Mouse (Mus musculus): ENCODE data around the gene Gm5148. TPM values are rescaled to one million over a fixed set of nuclear protein-coding genes. Genes with fewer than 3 reads are reported as not detected.

Gene Gm5148
- polyA plus RNA-seq, 1 experiment from 2014 or later = 8.1 TPM

GRCm38 (mm10) chr3:37712501-37712900 is 11.8 kb downstream of the Gm5148 start:
- Histone ChIP-seq H3K4me3 (ENCODE audit: low read length) (no peak overlapping the region), H3K9me3 (ENCODE audit: control insufficient read depth, low read length) (no peaks in the 10 kb centered on the region), H3K27me3 (ENCODE audit: control insufficient read depth, insufficient read depth, low read length) (no peaks in the 10 kb centered on the region), H3K36me3 (ENCODE audit: control insufficient read depth, insufficient read depth, low read length) (no peaks in the 10 kb centered on the region), H3K9ac (ENCODE audit: low read depth, low read length) (no peak overlapping the region), H3K4me2 (replicated peaks; ENCODE audit: low read depth, low read length) (no peak overlapping the region), H3K27ac (ENCODE audit: low read depth, low read length) (no peak overlapping the region), H3K4me1 (ENCODE audit: control insufficient read depth, insufficient read depth, low read length) (0 out of 2 replicates have a peak, but pooled peaks cover 4% of the 10 kb centered on the region)
- no peak for ATAC-seq (ENCODE audit: low FRiP score, low TSS enrichment)
- WGBS = 65% methylated on average over 9 of the region's 9 CpGs

- Histone ChIP-seq H3K9ac (ENCODE audit: low read depth, low read length) (no peak overlapping the region), H3K27me3 (ENCODE audit: control insufficient read depth, insufficient read depth, low read length) (no peaks in the 10 kb centered on the region), H3K4me1 (ENCODE audit: control insufficient read depth, insufficient read depth, low read length) (0 out of 2 replicates have a peak, but pooled peaks cover 4% of the 10 kb centered on the region), H3K4me2 (replicated peaks; ENCODE audit: low read depth, low read length) (no peak overlapping the region), H3K27ac (ENCODE audit: low read depth, low read length) (no peak overlapping the region), H3K9me3 (ENCODE audit: control insufficient read depth, low read length) (no peaks in the 10 kb centered on the region), H3K4me3 (ENCODE audit: low read length) (no peak overlapping the region), H3K36me3 (ENCODE audit: control insufficient read depth, insufficient read depth, low read length) (no peaks in the 10 kb centered on the region)
- WGBS = 88% methylated on average over 4 of the region's 4 CpGs
- no peak for ATAC-seq (ENCODE audit: low FRiP score, low TSS enrichment)
These were observed 12.7 kb downstream of the Gm5148 start for GRCm38 (mm10) chr3:37711639-37712038.

- ATAC-seq (ENCODE audit: low FRiP score, low TSS enrichment) = no peak
- peaks cover 12% of the 10 kb centered on the region; the same call in 1 of the 2 replicates for H3K4me1 ChIP-seq (ENCODE audit: control insufficient read depth, insufficient read depth, low read length)
- H3K27ac ChIP-seq (ENCODE audit: low read depth, low read length) = no peak overlapping the region
- H3K27me3 ChIP-seq (ENCODE audit: control insufficient read depth, insufficient read depth, low read length) = no peaks in the 10 kb centered on the region
- H3K36me3 ChIP-seq (ENCODE audit: control insufficient read depth, insufficient read depth, low read length) = no peaks in the 10 kb centered on the region
- H3K4me3 ChIP-seq (ENCODE audit: low read length) = no peak overlapping the region
- H3K9me3 ChIP-seq (ENCODE audit: control insufficient read depth, low read length) = peaks cover 4% of the 10 kb centered on the region; the same call in 1 of the 2 replicates
- 82% methylated on average over 6 of the region's 6 CpGs for WGBS
- H3K4me2 ChIP-seq (replicated peaks; ENCODE audit: low read depth, low read length) = no peak overlapping the region
- H3K9ac ChIP-seq (ENCODE audit: low read depth, low read length) = no peak overlapping the region
These were observed 16.5 kb downstream of the Gm5148 start for GRCm38 (mm10) chr3:37707801-37708200.

GRCm38 (mm10) chr3:37706439-37706838 is 17.9 kb downstream of the Gm5148 start:
- Histone ChIP-seq H3K36me3 (ENCODE audit: control insufficient read depth, insufficient read depth, low read length) (no peaks in the 10 kb centered on the region), H3K4me2 (replicated peaks; ENCODE audit: low read depth, low read length) (no peak overlapping the region), H3K27me3 (ENCODE audit: control insufficient read depth, insufficient read depth, low read length) (no peaks in the 10 kb centered on the region), H3K4me1 (ENCODE audit: control insufficient read depth, insufficient read depth, low read length) (peaks cover 12% of the 10 kb centered on the region; the same call in 1 of the 2 replicates), H3K9me3 (ENCODE audit: control insufficient read depth, low read length) (peaks cover 8% of the 10 kb centered on the region), H3K27ac (ENCODE audit: low read depth, low read length) (no peak overlapping the region), H3K4me3 (ENCODE audit: low read length) (no peak overlapping the region), H3K9ac (ENCODE audit: low read depth, low read length) (no peak overlapping the region)
- 73% methylated on average over 4 of the region's 4 CpGs for WGBS
- ATAC-seq (ENCODE audit: low FRiP score, low TSS enrichment) = no peak

- H3K9me3 ChIP-seq (ENCODE audit: control insufficient read depth, low read length) = peaks cover 8% of the 10 kb centered on the region
- H3K36me3 ChIP-seq (ENCODE audit: control insufficient read depth, insufficient read depth, low read length) = no peaks in the 10 kb centered on the region
- WGBS = 33% methylated on average over 6 of the region's 6 CpGs
- H3K4me2 ChIP-seq (replicated peaks; ENCODE audit: low read depth, low read length) = no peak overlapping the region
- no peak for ATAC-seq (ENCODE audit: low FRiP score, low TSS enrichment)
- peak overlapping the region; percentile 32; the same call in 1 of the 2 replicates for H3K27ac ChIP-seq (ENCODE audit: low read depth, low read length)
- no peak overlapping the region for H3K9ac ChIP-seq (ENCODE audit: low read depth, low read length)
- H3K4me3 ChIP-seq (ENCODE audit: low read length) = no peak overlapping the region
- no peaks in the 10 kb centered on the region for H3K27me3 ChIP-seq (ENCODE audit: control insufficient read depth, insufficient read depth, low read length)
- H3K4me1 ChIP-seq (ENCODE audit: control insufficient read depth, insufficient read depth, low read length) = peaks cover 12% of the 10 kb centered on the region; the same call in 1 of the 2 replicates
These were observed 18.9 kb downstream of the Gm5148 start for GRCm38 (mm10) chr3:37705436-37705835.

GRCm38 (mm10) chr3:37704701-37705279 is 19.5 kb downstream of the Gm5148 start:
- Histone ChIP-seq H3K9me3 (ENCODE audit: control insufficient read depth, low read length) (peaks cover 8% of the 10 kb centered on the region), H3K4me3 (ENCODE audit: low read length) (no peak overlapping the region), H3K36me3 (ENCODE audit: control insufficient read depth, insufficient read depth, low read length) (no peaks in the 10 kb centered on the region), H3K4me1 (ENCODE audit: control insufficient read depth, insufficient read depth, low read length) (peaks cover 12% of the 10 kb centered on the region; the same call in 1 of the 2 replicates), H3K27me3 (ENCODE audit: control insufficient read depth, insufficient read depth, low read length) (no peaks in the 10 kb centered on the region), H3K9ac (ENCODE audit: low read depth, low read length) (no peak overlapping the region), H3K4me2 (replicated peaks; ENCODE audit: low read depth, low read length) (no peak overlapping the region), H3K27ac (ENCODE audit: low read depth, low read length) (peak overlapping the region; percentile 32; the same call in 1 of the 2 replicates)
- 44% methylated on average over 14 of the region's 14 CpGs for WGBS
- ATAC-seq (ENCODE audit: low FRiP score, low TSS enrichment) = no peak

GRCm38 (mm10) chr3:37703066-37703465 is 21.2 kb downstream of the Gm5148 start:
- no peak overlapping the region for H3K27ac ChIP-seq (ENCODE audit: low read depth, low read length)
- H3K9ac ChIP-seq (ENCODE audit: low read depth, low read length) = no peak overlapping the region
- ATAC-seq (ENCODE audit: low FRiP score, low TSS enrichment) = no peak
- H3K36me3 ChIP-seq (ENCODE audit: control insufficient read depth, insufficient read depth, low read length) = no peaks in the 10 kb centered on the region
- H3K4me3 ChIP-seq (ENCODE audit: low read length) = no peak overlapping the region
- peaks cover 8% of the 10 kb centered on the region for H3K9me3 ChIP-seq (ENCODE audit: control insufficient read depth, low read length)
- H3K4me1 ChIP-seq (ENCODE audit: control insufficient read depth, insufficient read depth, low read length) = peaks cover 7% of the 10 kb centered on the region; the same call in 1 of the 2 replicates
- no peaks in the 10 kb centered on the region for H3K27me3 ChIP-seq (ENCODE audit: control insufficient read depth, insufficient read depth, low read length)
- H3K4me2 ChIP-seq (replicated peaks; ENCODE audit: low read depth, low read length) = no peak overlapping the region
- WGBS = 92% methylated on average over 6 of the region's 6 CpGs

- Histone ChIP-seq H3K4me2 (replicated peaks; ENCODE audit: low read depth, low read length) (no peak overlapping the region), H3K36me3 (ENCODE audit: control insufficient read depth, insufficient read depth, low read length) (no peaks in the 10 kb centered on the region), H3K4me3 (ENCODE audit: low read length) (no peak overlapping the region), H3K4me1 (ENCODE audit: control insufficient read depth, insufficient read depth, low read length) (no peaks in the 10 kb centered on the region), H3K27ac (ENCODE audit: low read depth, low read length) (no peak overlapping the region), H3K27me3 (ENCODE audit: control insufficient read depth, insufficient read depth, low read length) (no peaks in the 10 kb centered on the region), H3K9me3 (ENCODE audit: control insufficient read depth, low read length) (no peaks in the 10 kb centered on the region), H3K9ac (ENCODE audit: low read depth, low read length) (no peak overlapping the region)
- 77% methylated on average over 8 of the region's 8 CpGs for WGBS
- no peak for ATAC-seq (ENCODE audit: low FRiP score, low TSS enrichment)
These were observed 30.7 kb downstream of the Gm5148 start for GRCm38 (mm10) chr3:37693552-37693951.

GRCm38 (mm10) chr3:37692945-37693344 is 31.3 kb downstream of the Gm5148 start:
- 84% methylated on average over 4 of the region's 4 CpGs for WGBS
- no peak overlapping the region for H3K4me3 ChIP-seq (ENCODE audit: low read length)
- H3K27ac ChIP-seq (ENCODE audit: low read depth, low read length) = no peak overlapping the region
- H3K9me3 ChIP-seq (ENCODE audit: control insufficient read depth, low read length) = no peaks in the 10 kb centered on the region
- ATAC-seq (ENCODE audit: low FRiP score, low TSS enrichment) = no peak
- H3K36me3 ChIP-seq (ENCODE audit: control insufficient read depth, insufficient read depth, low read length) = no peaks in the 10 kb centered on the region
- H3K27me3 ChIP-seq (ENCODE audit: control insufficient read depth, insufficient read depth, low read length) = no peaks in the 10 kb centered on the region
- H3K9ac ChIP-seq (ENCODE audit: low read depth, low read length) = no peak overlapping the region
- H3K4me1 ChIP-seq (ENCODE audit: control insufficient read depth, insufficient read depth, low read length) = no peaks in the 10 kb centered on the region
- no peak overlapping the region for H3K4me2 ChIP-seq (replicated peaks; ENCODE audit: low read depth, low read length)

Measured in kidney, embryonic 14.5 days (tissue).